Mouse (Mus musculus) G1E (cell line): ENCODE results near the gene Mtrex.

Experiments used
- CTCF ChIP-seq: IDR thresholded peaks from 2 replicates; pipeline ENCODE4 v1.5.1; 2012; ENCODE audit warnings: low read depth, low read length, inconsistent platforms, mixed read lengths
- GATA1 ChIP-seq: IDR thresholded peaks from 2 replicates; pipeline ENCODE4 v1.6.1; 2012; ENCODE audit warnings: borderline replicate concordance, low read length, inconsistent platforms, mixed read lengths
- GATA2 ChIP-seq: IDR thresholded peaks from 2 replicates; pipeline ENCODE4 v1.6.1; 2012; ENCODE audit warnings: low read depth, low read length, inconsistent platforms, borderline replicate concordance
- POLR2AphosphoS5 ChIP-seq: IDR thresholded peaks from 2 replicates; pipeline ENCODE4 v1.6.1; 2012; ENCODE audit warnings: low read depth, low read length, inconsistent platforms; ENCODE audit not compliant: insufficient replicate concordance

DNA sequence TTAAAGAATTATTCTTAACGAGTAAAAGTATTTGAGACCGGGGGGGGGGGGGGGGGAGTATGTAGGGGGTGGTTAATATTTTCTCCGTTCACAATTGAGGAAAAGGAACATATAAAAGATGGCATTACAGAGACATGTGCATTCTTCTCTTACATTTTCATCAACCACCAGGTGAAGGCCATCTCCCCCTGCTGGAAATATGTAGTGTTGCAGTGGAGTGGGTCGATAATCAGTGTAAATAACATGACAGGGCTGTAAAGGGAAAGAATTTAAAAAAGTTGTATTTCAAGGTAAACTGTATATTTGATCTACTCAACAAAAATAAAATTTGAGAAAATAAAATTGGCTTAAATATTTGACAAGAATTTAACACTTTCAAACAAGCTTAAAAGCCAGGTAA, 17.5 kb downstream of the Mtrex start:
- peak; percentile 42; the same call in 1 of the 2 replicates for TF ChIP-seq CTCF
- TF ChIP-seq GATA1: no peak
- no peak for TF ChIP-seq POLR2AphosphoS5
- no peak for TF ChIP-seq GATA2
